Mouse (Mus musculus) embryonic fibroblast, embryonic 13.5 days (primary cell): ENCODE results near the gene Akap7.

Source experiments
- CTCF ChIP-seq: IDR thresholded peaks from 2 replicates; pipeline ENCODE4 v1.5.1; 2011; ENCODE audit warnings: mild to moderate bottlenecking, control low read depth, low read length, moderate library complexity, borderline replicate concordance; ENCODE audit not compliant: insufficient read depth
- POLR2A ChIP-seq: IDR thresholded peaks from 2 replicates; pipeline ENCODE4 v1.6.1; 2011; ENCODE audit warnings: low read depth, mild to moderate bottlenecking, control low read depth, low read length, moderate library complexity

DNA sequence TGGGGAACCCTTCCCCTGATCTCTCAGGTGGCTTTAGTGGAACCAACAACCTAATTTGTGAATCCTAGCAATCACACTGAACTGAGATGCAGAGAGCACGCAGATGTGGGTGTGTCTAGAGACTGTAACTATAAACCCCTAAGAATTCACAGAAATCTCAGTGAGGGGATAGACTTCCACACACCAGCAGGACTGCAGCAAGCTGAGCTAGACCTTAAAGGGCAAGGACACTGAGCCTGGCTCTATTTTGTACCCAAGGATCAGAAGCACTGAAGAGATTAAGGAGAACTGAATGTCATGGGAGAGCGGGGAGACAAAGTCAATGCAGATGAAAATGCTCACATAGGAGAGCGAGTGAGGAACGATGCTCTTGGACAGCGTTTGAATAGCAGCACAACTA lies 2.3 kb upstream of the Akap7 start:
- TF ChIP-seq CTCF (no peak), POLR2A (no peak)
